Mouse (Mus musculus) frontal cortex, adult 2 months (tissue): ENCODE data around the gene Ugdh. TPM values are rescaled to one million over a fixed set of nuclear protein-coding genes. Genes with fewer than 3 reads are reported as not detected.
A peak's percentile ranks its signal among the peaks of the same experiment; 100 is the strongest.

Source experiments
- DNase-seq, 2 experiments: peaks; one replicate each; pipeline ENCODE4 v3.0.0; 2022; ENCODE audit warnings: low spot score in 1 of 2; ENCODE audit errors: extremely low spot score in 1 of 2
- polyA plus RNA-seq: library from polyadenylated mRNA; depleted of rRNA; stranded (reverse); fragments of >200 nt; gene quantifications from 2 replicates; pipeline ENCODE4 v1.2.3, GENCODE M21; 2012

Gene Ugdh
- polyA plus RNA-seq, 1 experiment, result 29.2 TPM

DNA sequence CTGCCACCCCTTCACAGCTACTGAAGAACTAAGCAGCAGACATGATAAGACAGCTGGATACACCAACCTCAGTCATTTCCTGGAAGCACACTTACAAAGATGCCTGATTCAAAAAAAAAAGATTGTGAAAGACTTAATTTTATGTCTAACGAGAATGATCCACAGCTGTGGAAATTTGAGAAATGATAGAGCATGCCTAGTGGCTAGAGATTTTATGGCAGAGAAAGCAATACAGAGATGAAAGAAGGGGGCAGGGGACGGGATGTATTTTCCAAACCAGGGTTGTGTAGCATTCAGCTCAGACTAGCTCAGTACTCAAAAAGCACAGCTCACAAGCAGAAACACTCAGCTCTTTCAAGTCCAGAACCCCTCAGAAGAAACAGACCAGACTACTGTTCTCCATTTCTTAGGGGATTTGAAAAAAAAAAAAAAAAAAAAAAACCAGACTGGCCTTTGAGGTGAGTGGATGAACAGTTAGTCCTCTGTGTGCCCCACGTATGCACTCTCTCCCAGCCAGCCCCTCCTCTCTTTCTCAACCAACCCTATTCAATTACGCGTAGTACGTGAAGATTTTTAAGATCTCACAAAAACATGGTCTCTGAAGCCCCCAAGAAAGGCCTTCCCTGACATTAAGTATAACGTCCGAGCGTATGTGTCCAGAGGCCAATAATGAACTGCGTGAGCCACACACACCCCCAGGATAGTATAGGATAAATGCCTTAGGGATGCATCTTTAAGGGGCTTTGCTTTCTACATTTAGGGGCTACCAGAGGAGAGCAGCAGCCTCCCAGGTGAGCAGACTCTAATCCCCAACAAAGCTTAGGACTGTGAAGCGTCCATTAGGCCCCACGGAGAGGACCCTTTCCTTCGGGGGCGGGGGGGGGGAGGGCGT lies 1.0 kb downstream of the Ugdh start:
- peak in 1 of 2 experiments; percentile 45 for DNase-seq

DNA sequence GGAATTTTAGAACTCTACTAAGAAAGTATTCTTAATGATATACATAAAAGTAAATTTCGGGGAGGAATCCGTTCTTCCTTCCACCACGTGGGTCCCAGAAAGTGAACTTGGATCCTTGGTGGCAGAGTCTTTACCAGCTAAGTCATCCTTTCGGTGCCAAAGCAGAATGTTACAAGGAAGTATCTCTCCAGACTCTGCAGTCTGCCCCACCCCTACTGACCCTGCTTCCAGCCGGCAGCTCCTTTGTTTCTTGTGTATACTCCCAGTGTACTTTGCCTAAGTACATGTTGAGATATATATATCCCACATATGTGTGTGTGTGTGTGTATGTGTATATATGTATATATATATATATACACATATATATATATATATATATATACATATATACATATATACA lies 6.3 kb downstream of the Ugdh start:
- no peak for DNase-seq

DNA sequence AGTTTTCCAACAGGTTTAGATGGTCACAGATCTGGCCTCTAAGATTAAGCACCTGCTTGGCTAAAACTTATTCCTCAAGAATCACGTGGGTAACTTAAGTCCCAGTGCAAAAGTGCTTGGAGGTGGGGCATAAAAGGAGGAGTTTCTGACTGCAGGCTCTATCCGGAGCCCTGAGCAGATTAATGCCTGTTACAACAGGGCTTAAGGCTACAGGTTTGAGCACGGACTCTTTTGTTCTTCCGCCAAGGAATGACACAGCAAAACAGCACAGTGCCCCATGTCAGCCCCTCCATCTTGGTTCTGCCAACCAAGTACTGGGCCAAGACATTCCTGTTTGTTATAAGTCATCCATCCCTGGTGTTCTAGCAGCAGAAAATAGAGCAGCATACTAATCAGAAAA lies 7.4 kb downstream of the Ugdh start:
- DNase-seq, result no peak

DNA sequence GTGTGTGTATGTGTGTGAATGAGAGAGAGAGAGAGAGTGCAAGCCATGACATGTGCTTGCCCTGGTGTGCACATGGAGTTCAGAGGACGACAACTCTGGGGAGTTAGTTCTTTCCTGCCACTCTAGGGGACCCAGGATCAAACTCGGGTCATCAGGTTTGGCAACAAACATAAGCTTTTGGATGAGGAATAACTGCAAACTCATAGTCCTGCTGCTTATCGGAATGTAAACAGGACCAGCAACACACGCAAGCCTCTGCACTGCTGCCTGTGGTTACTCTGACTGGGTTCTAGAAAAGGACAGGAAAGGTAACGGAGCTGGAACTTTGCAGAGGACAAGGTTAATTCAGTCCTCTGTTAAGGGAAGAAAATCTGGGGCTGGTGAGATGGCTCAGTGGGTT lies 10.5 kb downstream of the Ugdh start:
- no peak for DNase-seq

DNA sequence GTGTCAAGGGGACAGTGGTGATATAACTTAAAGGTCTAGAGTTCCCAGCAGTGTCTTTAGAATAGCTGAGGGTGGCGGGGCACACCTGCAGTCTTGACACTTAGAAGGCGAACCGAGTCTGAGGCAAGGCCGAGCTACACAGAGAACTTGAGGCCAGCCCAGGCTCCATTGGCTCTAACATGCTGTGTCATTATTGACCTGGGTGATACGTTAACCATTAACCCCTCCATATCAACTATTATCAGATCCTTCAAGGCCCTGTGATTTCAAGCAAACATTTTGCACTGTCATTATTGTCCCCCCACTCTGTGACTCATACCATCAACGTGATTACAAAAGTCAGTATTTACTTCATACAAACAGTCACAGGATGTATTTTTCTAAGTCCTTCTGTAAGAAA lies 11.5 kb downstream of the Ugdh start:
- DNase-seq, result no peak

DNA sequence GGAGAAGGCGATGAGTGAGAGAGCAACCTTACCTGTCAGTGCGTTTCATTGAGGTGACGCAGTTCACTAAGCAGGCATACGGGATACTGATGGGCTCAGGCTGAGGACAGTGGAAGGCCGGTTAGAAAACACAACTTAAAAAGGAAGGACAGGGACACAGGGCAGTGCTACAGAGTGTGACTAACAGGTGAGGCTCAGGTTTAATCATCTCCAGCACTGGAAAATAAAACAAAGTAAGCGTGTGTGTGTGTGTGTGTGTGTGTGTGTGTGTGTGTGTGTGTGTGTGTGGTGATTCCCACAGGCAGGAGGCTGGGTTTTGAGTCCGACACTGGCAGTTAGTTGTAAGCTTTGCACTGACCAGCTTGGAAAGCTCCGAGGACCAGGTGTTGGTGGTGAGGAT lies 12.9 kb downstream of the Ugdh start:
- DNase-seq, result no peak

DNA sequence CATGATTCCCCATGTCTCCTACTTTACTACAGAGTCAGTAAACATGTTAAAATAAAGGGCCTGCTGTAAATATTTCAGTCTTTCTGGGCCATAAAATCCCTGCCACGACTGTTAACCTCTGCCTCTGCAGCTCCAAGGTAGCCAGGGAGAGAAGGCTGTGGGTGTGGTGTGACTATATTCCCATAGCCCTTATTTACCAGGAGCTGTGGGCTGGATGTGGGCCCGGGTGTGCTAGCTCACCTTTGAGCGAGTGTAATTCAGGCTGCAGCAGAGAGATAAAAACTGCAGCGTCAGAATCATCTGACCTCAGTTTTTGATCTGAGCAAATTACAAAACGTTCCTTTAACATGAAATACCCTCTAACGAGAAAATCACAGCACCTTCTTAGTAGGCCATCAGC lies 14.9 kb downstream of the Ugdh start:
- no peak for DNase-seq

DNA sequence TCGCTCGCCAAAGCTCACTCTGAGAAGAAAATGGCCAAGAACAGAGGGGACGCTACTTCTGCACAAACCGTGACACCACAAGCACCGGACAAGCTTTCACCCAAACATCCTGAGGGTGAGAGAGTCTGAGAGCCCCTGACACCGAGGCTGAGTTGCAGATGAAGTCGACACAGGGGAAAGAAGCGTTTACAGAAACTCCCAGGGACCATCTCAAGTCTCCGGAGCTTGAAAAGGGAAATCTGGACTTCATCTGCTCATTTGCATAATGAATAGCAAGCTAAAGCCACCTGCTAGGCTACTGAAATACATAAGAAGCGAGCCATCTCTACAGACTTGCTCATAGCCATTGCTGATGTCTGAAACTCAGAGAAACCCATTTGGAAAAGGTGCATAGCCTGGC lies 16.6 kb downstream of the Ugdh start:
- no peak for DNase-seq

DNA sequence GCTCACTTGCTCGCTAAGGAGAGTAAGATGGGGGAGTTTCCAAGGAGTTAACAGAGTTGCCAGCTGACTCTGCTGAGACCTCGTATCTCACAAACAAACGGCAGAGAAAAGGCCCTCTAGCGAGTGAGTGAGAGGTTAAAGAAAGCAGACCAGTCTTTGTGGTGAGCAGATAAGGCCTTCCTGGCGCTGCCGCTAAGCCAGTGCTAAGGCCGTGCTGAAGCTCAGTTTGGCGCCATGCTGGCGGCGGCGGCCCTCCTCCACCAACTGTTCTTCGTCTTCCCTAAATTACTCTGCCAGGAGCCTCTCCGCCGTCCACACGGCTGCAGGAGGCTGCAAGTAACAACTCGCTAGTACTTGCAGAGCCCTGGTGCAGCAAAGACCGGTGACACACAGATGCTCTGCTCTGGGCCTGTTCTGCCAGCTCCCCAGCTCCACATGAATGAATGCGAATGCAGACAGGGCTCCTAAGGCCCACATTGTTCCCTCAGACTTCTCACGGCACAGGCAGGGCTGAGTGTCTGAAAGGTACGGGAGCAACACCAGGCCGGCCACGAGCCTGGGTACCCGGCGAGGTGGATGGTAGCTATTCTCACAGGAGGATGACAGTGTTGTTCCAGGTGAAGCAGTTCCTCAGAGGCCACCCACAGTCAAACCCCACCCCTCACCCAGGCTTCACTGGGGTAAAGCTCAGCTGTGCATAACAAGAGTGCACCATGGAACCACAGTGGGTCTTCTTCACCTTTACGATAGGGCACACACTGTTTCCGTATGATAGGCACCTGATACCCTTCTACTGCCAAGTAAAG lies 19.9 kb downstream of the Ugdh start:
- DNase-seq, result no peak

DNA sequence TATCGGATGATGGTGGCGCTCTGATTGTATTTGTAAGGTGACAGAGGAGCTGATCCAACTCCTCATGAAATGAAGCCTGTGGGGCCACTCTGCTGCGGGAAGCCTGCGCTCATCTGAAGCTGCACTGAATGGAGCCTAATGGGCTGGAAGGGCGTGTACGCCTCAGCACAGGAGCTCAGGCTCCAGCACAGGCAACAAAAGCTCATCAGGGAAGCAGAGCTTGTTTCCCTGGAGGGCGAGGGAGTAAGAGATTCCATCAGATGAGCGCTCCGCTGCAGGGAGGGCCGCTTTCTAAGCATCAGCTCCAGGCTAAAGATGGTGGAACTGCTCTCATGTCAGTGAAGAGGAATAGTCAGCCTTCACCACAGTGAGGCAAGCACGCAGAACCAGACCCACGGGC lies 27.8 kb downstream of the Ugdh start:
- no peak for DNase-seq

DNA sequence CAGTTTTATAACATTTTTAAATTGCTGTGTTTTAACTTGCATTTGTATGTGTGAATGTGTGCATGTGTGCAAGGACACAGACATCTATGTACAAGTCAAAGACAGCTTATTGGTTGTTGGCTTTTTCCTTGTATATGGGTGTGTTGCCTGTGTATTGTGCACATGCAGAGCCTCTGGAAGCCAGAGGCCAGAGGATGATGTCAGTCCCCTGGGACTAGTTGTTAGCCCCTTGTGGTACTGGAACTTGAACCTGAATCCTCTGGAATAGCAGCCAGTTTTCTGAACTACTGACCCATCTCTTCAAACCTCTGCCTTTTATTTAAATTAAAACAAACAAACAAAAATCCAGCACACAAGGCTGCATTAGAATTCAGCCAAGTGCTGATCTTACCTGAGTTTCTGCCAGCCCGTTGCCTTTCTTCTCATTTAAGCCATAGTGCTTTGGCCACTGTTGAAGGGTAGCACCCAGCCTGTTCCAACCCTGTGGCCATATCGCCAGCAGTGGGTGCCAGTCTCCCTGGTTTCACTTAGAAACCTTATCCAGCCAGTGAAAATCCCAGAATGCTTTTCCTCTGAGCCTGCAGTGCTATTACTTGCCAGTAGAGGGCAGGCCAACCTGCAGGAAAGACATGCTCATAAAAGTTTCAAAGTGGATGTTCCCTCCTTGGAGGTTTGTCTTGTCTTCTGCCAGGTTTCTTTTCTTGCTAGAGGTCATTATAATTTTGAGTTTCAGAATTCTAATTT lies 34.3 kb downstream of the Ugdh start:
- peak; percentile 66 to 91 for DNase-seq

DNA sequence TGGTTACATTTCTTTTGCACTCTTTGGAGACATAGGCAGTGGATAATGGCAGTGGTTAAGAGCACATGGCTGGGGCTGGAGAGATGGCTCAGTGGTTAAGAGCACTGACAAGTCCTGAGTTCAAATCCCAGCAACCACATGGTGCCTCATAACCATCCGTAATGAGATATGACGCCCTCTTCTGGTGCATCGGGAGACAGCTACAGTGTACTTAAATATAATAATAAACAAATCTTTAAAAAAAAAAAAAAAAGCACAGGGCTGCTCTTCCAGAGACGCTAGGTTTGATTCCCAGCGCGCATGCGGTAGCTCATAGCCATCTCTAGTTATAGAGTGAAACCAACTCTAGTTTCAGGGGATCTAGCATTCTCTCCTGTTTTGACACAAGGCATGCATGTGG lies 41.3 kb downstream of the Ugdh start:
- DNase-seq, result no peak

DNA sequence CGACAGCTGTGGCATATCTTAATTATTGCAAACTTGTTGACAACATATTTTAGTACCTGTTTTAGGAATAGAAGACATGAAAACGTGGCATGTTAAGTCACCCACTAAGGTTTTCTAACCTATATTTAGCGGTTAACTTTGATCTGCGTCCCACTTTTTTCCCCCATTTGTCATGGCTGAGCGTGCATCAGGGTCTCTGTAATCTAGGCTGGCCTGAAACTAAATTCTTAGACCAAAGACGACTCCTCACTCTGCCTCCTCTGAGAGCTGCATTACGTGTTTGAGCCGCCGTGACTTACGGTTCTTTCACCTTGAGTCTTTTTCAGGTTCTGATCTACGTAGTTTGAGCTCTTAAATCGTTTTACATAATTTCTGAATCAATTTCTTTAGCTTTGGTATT lies 44.0 kb downstream of the Ugdh start:
- no peak for DNase-seq

DNA sequence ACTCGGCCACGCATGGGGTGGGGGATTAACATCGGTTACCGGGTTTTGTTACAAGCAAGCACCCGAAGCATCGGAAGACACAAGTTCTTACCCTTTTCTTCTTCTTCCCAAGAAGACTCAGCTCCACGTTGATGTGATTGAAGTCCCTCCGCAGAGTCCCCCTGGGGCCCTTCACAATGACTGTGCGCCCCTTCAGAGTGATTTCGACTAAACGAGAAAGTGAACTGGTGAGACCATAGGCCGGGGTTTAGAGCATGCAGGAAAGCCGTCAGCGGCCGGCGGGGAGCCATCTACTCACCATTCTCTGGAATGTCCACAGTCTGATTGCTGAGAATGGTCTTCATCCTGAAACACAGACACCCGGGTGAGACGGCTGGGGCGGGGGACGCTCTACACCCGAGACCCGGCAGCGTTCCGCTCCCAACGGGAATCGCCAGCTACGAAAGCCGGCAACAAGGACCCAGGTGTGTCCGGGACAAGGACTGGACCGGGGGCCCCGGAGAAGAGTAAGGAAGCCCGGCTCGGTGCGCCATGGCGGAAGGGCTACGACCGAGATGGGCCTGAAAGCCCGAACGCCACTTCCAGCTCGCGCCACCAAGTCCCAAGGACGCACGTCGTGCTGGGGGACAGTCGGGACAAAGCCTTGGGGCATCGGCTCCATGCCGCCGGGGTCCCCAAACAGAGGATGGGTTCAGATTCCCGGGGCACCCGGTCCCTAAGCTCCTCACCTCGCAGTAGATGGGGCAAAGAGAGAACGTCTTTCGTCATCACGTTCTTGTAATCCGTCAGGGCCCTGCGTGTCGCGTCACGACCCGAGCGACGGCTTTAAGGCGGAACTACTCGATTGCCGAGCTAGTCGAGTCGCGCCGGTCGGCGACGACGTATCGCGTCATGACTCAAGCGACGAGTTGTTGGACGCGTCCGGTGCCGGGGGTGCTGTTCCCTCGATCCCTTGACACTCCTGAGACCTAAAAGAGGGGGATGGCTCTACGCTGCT lies 44.8 kb downstream of the Ugdh start, which contains the start of the genes Rpl9 and Lias:
TSS of gene Rpl9 (minus strand) at position 797 of the 997 bp plus-strand sequence.
TSS of gene Lias (plus strand) at position 850 of the 997 bp plus-strand sequence.
- DNase-seq, result peak; percentile 98 to 100

DNA sequence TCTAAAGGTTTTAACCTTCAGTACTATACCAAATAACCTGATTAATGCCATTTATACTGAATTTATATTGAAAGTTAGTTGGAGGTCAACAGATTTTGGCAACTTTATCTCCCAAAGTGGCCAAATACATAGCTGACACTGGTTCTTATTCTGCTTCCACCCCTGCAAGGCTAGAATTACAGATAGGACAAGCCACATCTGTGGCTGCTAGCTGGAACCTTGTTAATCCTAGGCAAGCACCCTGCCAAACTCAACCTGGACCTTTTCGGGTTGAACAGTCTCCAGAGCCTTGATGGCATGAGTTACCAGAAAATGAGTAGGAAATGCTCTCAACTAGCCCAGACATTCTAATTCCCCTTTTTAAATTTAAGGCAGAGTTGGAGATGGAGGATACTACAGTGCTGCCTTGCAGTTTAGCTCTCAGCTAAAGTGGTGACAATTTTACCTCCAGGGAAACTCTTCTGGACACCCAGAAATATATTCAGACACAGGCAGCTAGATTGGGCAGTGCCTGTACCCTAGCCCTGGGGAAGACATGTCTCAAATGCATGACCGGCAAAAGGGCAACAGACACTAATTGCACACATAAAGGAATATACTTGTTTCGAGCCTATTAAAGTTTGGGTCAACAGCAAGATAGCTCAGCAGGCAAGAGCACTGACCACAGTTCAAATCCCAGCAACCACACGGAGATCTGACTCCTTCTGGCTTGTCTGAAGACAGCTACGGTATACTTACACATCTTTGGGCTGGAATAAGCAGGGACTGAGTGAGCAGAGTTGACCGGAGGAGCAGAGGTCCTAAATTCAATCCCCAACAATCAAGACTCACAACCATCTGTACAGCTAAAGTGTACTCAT lies 48.5 kb downstream of the Ugdh start:
- no peak for DNase-seq

DNA sequence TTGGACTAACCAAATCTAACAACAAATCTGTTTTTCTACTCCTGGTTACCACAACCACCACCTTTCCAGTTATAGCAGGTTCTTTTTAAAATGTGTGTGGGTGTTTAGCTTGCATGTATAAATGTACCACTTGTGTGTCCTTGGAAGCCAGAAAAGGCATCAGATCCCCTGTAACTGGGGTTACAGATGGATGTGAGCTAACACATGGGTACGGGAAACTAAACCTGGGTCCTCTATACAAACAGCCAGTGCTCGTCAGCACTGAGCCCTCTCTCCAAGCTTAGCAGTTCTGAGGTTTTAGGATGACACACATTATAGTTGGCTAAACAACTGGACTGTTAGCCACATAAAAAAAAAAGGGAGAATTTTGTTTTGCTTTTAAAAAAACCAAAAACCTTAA lies 50.0 kb downstream of the Ugdh start:
- no peak for DNase-seq

DNA sequence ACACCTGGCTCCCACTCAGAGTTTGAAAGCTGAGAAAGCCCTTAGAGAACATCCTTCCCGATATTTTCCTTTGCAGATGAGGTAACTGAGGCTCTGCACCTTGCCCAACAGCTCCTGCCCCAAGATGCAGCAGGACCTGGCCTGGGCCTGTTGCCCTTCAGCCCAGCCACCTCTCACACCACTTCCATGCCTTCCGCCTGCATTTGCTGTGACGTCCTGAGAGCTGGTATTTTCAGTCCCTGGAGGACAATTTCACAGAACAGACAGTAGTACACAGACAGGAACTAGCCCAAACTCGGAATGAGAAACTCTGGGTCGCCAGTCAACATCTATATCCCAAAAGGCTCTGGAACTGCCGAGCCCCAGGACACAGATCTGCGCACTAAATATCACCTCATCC lies 61.0 kb downstream of the Ugdh start:
- DNase-seq, result no peak

DNA sequence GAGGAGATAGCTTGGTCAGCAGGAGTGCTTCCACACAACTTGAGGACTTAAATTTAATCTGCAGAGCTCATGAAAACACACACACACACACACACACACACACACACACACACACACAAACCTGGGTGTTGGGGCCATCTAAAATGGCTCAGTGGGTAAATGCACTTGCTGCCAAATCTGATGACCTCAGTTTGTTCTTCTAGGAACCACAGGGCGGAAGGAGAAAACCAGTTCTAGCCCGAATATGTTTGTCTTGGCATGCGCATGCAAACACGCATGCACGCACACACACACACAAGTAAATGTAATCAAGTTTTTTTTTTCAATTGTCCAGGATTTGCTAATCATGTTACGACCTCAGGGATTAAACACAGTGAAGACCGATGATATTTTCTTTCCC lies 64.2 kb downstream of the Ugdh start:
- DNase-seq, result no peak

DNA sequence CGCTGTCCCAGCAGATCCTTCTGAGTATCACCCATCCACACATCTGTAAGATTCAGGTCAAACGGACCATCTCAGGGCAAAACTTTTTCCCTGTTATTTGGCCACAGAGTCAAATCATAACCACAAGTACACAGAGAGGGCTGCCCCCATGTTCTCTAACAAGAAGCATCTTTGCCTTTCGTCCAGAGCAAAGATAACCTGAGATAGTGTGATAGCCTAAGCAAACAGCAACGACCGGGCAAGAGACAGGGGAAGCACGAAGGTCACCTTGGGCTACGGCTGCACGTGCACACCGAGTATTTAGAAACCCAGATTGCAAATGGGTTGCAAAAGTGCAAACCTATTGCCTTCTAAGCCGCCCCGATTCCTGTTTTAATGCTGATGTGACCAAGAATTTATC lies 67.9 kb downstream of the Ugdh start:
- DNase-seq, result no peak
